Mouse (Mus musculus) erythroblast, adult 5-6 weeks (primary cell): ENCODE measurements around the gene Zfp872. TPM values are rescaled to one million over a fixed set of nuclear protein-coding genes. Genes with fewer than 3 reads are reported as not detected.
"Not testable (repeated sequence)": the region's sequence is repeated elsewhere in the genome, so short reads cannot be mapped to it uniquely, and the experiment has no call there.

Source experiments
- ATAC-seq: replicated peaks from 2 replicates; pipeline ENCODE4 v1.8.0; 2016; ENCODE audit warnings: moderate number of reproducible peaks, mild to moderate bottlenecking, moderate TSS enrichment, inconsistent platforms; ENCODE audit not compliant: poor library complexity, low FRiP score, severe bottlenecking
- total RNA-seq, 2 experiments: library from RNA; stranded (forward) in 1 of 2; stranded (reverse) in 1 of 2; fragments of 150-400 nt in 1 of 2; fragments of 200-764, 138-1000 nt in 1 of 2; gene quantifications; 2 replicates each; pipeline versions ENCODE4 v1.2.3 to v1.2.4; 2015 to 2017; ENCODE audit warnings: low replicate concordance in 2 of 2

Zfp872 gene
- total RNA-seq, 2 experiments from 2014 or later: not detected

DNA sequence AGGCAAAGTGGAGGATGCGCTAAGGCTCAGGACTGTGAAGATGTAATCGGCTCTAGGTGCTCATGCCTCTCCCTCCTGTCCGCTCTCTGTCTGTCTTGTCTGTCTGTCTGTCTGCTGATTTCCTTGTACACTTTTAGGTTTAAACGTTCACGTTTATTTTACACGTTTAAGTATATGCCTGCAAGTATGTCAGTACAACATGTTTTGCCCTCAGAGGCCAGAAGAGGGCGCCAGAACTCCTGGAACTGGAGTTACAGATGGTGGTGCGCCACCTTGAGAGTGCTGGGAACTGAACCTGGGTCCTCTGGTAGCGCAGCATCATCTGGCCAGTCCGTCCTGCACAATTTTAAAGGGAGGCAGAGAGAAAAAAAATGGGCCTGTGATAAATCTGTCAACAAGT, 21.2 kb upstream of the Zfp872 start:
- ATAC-seq: no peak

- no peak for ATAC-seq
These were observed 20.1 kb upstream of the Zfp872 start for GRCm38 (mm10) chr9:22167751-22168150.

- ATAC-seq: no peak
These were observed 18.6 kb upstream of the Zfp872 start for GRCm38 (mm10) chr9:22169327-22169726.

GRCm38 (mm10) chr9:22172318-22172717, 15.6 kb upstream of the Zfp872 start:
- ATAC-seq: no peak

GRCm38 (mm10) chr9:22196412-22196811, 8.5 kb downstream of the Zfp872 start:
- no peak for ATAC-seq

DNA sequence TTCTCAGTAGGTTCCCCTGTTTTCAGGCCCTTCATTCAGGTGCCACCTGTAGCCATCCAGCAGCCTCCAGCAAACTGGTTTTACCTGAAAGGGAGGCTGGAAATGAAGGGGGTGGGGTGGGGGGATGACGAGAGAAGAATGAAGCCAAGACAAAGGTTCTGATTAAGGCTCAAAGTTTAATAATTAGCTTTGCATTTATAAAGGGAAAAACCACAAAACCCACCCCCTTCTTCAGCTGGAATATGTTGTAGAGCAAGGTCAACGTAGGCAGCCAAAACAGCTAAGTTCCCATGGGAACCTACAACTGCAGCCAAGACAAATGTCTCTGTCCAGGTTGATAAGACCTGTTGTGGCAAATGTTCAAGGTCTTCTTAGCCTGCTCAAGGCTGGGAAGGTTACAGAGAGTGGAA, 25.9 kb downstream of the Zfp872 start:
- ATAC-seq: no peak

DNA sequence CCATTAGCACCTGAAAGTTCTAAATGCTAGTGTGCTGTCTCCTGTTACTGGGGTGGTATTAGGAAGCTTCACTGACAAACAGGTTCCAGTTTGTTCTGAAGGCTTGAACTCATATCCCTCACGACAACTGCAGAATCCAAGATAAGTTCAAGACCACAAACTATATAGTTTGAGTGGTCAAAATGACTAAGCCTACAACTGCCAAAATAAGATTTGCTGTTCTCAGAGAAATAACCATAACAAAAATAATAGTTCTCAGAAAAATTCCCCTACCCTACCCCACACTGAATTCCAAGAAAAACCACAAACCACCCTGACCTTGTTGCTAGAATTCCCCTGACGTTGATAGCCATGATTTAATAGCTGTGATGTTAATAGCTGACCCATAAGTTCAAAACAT, 26.7 kb downstream of the Zfp872 start:
- no peak for ATAC-seq

GRCm38 (mm10) chr9:22216705-22217104, 28.8 kb downstream of the Zfp872 start:
- no peak for ATAC-seq

GRCm38 (mm10) chr9:22217858-22218493, 30.1 kb downstream of the Zfp872 start:
- no peak for ATAC-seq

- ATAC-seq: no peak
These were observed 36.2 kb downstream of the Zfp872 start for GRCm38 (mm10) chr9:22224066-22224465.

DNA sequence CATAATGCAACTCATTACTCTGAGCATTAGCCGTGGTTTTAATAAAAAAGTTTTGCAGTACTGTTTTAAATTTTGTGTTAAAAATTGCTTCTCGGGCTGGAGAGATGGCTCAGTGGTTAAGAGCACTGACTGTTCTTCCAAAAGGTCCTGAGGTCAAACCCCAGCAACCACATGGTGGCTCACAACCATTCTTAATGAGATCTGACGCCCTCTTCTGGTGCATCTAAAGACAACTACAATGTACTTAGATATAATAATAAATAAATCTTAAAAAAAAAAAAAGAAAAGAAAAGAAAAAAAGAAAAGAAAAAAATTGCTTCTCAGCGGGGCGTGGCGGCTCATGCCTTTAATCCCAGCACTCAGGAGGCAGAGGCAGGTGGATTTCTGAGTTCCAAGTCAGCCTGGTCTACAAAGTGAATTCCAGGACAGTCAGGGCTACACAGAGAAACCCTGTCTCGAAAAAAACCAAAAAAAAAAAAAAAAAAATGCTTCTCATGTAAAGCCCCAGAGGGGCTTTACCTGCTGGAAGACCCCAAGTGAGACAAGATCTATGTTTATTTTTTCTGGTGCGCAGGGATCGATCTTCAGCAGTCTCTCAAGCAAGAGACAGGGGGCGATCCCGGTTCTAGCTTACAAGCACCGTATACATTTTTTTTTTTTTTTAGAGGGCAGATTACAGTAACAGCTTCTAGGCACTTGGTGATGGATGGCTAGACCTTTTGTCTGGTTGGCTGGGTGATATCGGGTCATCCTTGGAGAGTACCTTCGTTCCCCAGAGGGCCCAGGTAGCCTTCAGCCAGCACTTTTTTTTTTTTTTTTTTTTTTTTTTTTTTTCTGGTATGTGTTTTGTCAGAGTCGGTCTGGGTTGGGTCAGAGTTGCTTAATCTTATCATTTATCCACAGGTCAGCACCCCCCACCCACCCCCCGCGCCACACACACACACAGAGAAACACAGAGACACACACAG, 36.9 kb downstream of the Zfp872 start:
- ATAC-seq: peak; percentile 40

GRCm38 (mm10) chr9:22225581-22226388, 37.9 kb downstream of the Zfp872 start, which contains the start of gene Zfp809:
Gene Zfp809 (plus strand): TSS chr9:22225714.
- peak; percentile 96 for ATAC-seq

- not testable (repeated sequence) for ATAC-seq
These were observed 38.4 kb downstream of the Zfp872 start for GRCm38 (mm10) chr9:22226389-22226673.

DNA sequence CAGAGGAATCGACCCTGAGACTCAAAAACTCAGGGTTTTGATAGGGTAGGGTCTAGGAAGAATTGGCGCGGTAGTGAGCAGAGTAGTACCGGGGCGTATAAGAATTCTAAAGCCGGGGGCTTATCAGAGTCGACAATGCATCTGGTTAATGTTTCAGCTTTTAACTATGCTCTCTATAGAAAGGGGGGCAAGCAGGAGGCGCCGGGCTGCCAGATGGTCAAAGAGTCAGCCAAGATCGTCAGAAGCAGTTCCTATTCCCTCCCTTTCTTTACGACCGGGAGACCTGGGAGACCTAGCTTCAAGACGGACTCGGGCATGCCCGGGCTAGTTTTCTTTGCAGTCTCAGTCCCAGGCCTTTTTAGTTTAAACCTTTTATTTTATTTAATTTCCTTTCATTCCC, 39.0 kb downstream of the Zfp872 start:
- no peak for ATAC-seq

GRCm38 (mm10) chr9:22229386-22230026, 41.6 kb downstream of the Zfp872 start:
- no peak for ATAC-seq

GRCm38 (mm10) chr9:22230061-22230460, 42.2 kb downstream of the Zfp872 start:
- ATAC-seq: no peak

- ATAC-seq: no peak
These were observed 42.7 kb downstream of the Zfp872 start for GRCm38 (mm10) chr9:22230556-22230955.

DNA sequence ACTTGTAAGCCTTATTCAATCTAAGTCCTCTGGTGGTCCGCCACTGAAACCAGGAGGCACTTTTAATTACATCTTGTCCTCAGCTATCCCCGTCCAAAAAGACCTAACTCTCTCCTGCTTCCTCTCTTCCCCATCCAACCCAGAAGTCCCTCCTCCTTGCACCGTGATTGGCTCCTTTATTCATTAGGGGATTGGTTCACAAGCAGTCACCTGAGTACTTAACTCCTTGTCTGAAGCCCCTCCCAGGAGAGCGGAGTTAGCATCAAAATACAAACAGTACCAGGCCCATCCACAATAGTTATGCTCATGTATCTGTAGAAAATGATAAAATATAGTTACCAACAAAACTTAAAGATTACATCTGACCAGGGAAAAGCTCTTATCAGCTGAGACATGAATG, 52.1 kb downstream of the Zfp872 start:
- no peak for ATAC-seq

DNA sequence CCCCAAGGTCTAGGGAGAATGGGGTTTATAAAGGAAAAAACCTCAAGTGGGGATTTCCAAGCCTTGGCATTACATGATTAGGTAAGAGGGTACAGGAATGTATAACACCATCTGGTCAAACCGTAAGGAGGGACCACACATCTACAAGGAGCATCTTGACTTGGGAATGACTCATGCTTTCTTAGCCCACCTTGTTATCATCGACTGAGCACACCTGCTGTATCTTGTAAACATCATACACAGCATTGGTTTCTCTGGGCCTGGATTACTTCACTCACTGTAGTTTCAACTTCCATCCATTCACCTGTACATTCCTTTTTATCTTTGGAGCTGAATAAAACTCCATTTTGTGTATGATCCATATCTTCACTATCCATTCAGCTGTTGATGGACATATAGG, 56.4 kb downstream of the Zfp872 start:
- no peak for ATAC-seq
